Mouse (Mus musculus): ENCODE data around the gene Ccng1. TPM values are rescaled to one million over a fixed set of nuclear protein-coding genes. Genes with fewer than 3 reads are reported as not detected.

The Ccng1 gene
- polyA plus RNA-seq, 1 experiment, result 6.1 TPM

GRCm38 (mm10) chr11:40747716-40748115 is 7.4 kb downstream of the Ccng1 start:
- 62% methylated on average over 2 of the region's 2 CpGs for WGBS
- no peak for TF ChIP-seq CTCF (IDR thresholded peaks at IDR 0.05; ENCODE audit: extremely low read depth, insufficient read length, insufficient replicate concordance, low read depth, low read length)
- no peak for TF ChIP-seq POLR2A (IDR thresholded peaks at IDR 0.05; ENCODE audit: low read depth, low read length)
- Histone ChIP-seq H3K27ac (ENCODE audit: insufficient read depth, low read depth, low read length) (no peak overlapping the region), H3K36me3 (ENCODE audit: control insufficient read depth, insufficient read depth, low read length) (peaks cover 13% of the 10 kb centered on the region), H3K4me3 (ENCODE audit: low read depth, low read length) (no peak overlapping the region), H3K4me1 (ENCODE audit: control insufficient read depth, insufficient read depth, insufficient read length, low read length) (no peaks in the 10 kb centered on the region), H3K27me3 (ENCODE audit: control insufficient read depth, insufficient read depth, low read length) (no peaks in the 10 kb centered on the region)

DNA sequence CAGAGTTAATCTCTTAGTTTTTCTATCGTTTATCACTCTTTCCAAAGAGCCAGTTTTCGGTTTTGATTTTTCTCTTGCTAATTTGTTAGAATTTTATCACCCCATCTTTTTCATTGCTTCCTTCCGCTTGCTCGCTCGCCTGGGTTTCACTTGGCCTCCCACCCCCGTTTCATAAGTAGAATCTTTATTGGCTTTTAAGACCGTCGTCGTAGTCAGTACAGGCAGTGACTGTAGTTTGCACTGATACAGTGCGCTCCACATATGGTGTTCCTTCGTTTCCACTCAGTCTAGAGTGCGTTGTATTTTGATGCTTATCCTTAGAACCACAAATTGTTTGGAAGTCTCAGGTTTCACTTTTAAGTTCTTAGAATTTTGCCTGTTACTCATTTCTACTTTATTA is 8.8 kb downstream of the Ccng1 start:
- WGBS, result 91% methylated on average over 12 of the region's 12 CpGs
- H3K36me3 ChIP-seq (ENCODE audit: control insufficient read depth, insufficient read depth, low read length), result peaks cover 8% of the 10 kb centered on the region
- no peaks in the 10 kb centered on the region for H3K27me3 ChIP-seq (ENCODE audit: control insufficient read depth, insufficient read depth, low read length)
- no peak overlapping the region for H3K27ac ChIP-seq (ENCODE audit: insufficient read depth, low read depth, low read length)
- no peak overlapping the region for H3K4me3 ChIP-seq (ENCODE audit: low read depth, low read length)
- TF ChIP-seq CTCF (IDR thresholded peaks at IDR 0.05; ENCODE audit: extremely low read depth, insufficient read length, insufficient replicate concordance, low read depth, low read length) (no peak), POLR2A (IDR thresholded peaks at IDR 0.05; ENCODE audit: low read depth, low read length) (no peak)
- H3K4me1 ChIP-seq (ENCODE audit: control insufficient read depth, insufficient read depth, insufficient read length, low read length), result no peaks in the 10 kb centered on the region

GRCm38 (mm10) chr11:40744348-40744747 is 10.8 kb downstream of the Ccng1 start:
- 68% methylated on average over 3 of the region's 3 CpGs for WGBS
- no peak for TF ChIP-seq CTCF (IDR thresholded peaks at IDR 0.05; ENCODE audit: extremely low read depth, insufficient read length, insufficient replicate concordance, low read depth, low read length)
- TF ChIP-seq POLR2A (IDR thresholded peaks at IDR 0.05; ENCODE audit: low read depth, low read length), result no peak

DNA sequence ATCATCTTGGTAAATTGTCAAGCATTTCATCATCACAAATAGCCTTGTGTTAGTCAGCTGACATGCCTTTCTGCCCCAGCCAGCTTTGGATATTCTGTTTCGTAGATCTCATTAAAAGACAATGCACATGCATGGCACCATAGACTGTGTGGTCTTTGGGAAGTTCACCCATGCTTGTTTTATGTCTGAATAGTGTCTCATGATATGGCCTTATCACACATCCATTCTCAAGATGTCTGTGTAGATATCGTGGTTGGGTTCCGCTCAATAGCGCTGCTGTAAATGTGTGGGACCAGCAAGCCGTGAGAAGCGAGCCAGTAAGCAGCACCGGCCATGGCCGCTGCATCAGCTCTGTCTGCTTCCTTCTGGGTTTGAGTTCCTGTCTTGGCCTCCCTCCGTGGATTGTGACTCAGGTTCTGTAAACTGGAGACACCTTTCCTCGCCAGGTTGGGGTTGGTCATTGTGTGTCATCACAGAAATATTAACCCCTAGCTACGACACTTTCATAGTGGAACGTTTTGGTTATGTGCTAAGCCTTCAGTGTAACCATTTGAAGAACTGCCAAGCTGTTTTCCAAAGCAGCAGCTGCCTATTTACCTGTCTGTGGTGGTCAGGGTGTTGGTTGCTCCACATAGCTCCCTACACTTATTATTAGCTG is 13.4 kb downstream of the Ccng1 start:
- H3K27ac ChIP-seq (ENCODE audit: insufficient read depth, low read depth, low read length), result no peak overlapping the region
- no peak overlapping the region for H3K4me3 ChIP-seq (ENCODE audit: low read depth, low read length)
- no peaks in the 10 kb centered on the region for H3K4me1 ChIP-seq (ENCODE audit: control insufficient read depth, insufficient read depth, insufficient read length, low read length)
- H3K27me3 ChIP-seq (ENCODE audit: control insufficient read depth, insufficient read depth, low read length), result no peaks in the 10 kb centered on the region
- no peak for TF ChIP-seq CTCF (IDR thresholded peaks at IDR 0.05; ENCODE audit: extremely low read depth, insufficient read length, insufficient replicate concordance, low read depth, low read length)
- TF ChIP-seq POLR2A (IDR thresholded peaks at IDR 0.05; ENCODE audit: low read depth, low read length), result no peak
- WGBS, result 89% methylated on average over 12 of the region's 12 CpGs
- H3K36me3 ChIP-seq (ENCODE audit: control insufficient read depth, insufficient read depth, low read length), result peaks cover 28% of the 10 kb centered on the region

More at GRCm38 (mm10) chr11:40744348-40744747, 10.8 kb downstream of the Ccng1 start:
- Histone ChIP-seq H3K27ac (ENCODE audit: insufficient read depth, low read depth, low read length) (no peak overlapping the region), H3K27me3 (ENCODE audit: control insufficient read depth, insufficient read depth, low read length) (no peaks in the 10 kb centered on the region), H3K4me1 (ENCODE audit: control insufficient read depth, insufficient read depth, insufficient read length, low read length) (no peaks in the 10 kb centered on the region), H3K4me3 (ENCODE audit: low read depth, low read length) (no peak overlapping the region), H3K36me3 (ENCODE audit: control insufficient read depth, insufficient read depth, low read length) (peaks cover 10% of the 10 kb centered on the region)

GRCm38 (mm10) chr11:40737369-40737768 is 17.7 kb downstream of the Ccng1 start:
- H3K27ac ChIP-seq (ENCODE audit: insufficient read depth, low read depth, low read length), result no peak overlapping the region
- peaks cover 31% of the 10 kb centered on the region for H3K36me3 ChIP-seq (ENCODE audit: control insufficient read depth, insufficient read depth, low read length)
- H3K27me3 ChIP-seq (ENCODE audit: control insufficient read depth, insufficient read depth, low read length), result no peaks in the 10 kb centered on the region
- H3K4me1 ChIP-seq (ENCODE audit: control insufficient read depth, insufficient read depth, insufficient read length, low read length), result no peaks in the 10 kb centered on the region
- TF ChIP-seq POLR2A (IDR thresholded peaks at IDR 0.05; ENCODE audit: low read depth, low read length), result no peak
- no peak for TF ChIP-seq CTCF (IDR thresholded peaks at IDR 0.05; ENCODE audit: extremely low read depth, insufficient read length, insufficient replicate concordance, low read depth, low read length)
- 88% methylated on average over 3 of the region's 3 CpGs for WGBS
- no peak overlapping the region for H3K4me3 ChIP-seq (ENCODE audit: low read depth, low read length)

DNA sequence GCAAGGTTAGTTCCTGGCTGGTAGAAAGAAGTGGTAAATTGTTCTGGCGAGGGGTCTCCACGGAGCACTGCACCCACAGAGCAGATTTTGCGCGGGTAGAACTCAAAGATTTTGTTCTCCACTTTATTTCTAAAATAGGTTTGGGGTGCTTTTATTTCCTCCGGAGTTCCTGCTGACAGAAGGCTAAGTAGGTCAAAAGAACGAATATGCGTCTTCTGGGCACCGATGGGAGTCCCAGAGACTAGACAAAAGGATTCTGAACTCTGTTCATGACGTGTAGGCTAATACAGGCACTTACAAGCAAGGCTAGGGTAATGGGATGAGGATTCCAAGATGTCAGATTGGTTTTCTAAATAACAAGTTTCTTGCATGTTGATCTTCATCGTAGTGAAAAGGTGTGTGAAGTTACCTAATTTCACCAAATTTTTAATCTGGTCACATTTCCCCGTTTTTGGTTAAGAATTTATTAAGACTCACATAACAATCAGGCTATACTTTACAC is 20.8 kb downstream of the Ccng1 start:
- no peak for TF ChIP-seq CTCF (IDR thresholded peaks at IDR 0.05; ENCODE audit: extremely low read depth, insufficient read length, insufficient replicate concordance, low read depth, low read length)
- no peak for TF ChIP-seq POLR2A (IDR thresholded peaks at IDR 0.05; ENCODE audit: low read depth, low read length)
- WGBS, result 1% methylated on average over 11 of the region's 11 CpGs
- H3K27me3 ChIP-seq (ENCODE audit: control insufficient read depth, insufficient read depth, low read length), result no peaks in the 10 kb centered on the region
- H3K27ac ChIP-seq (ENCODE audit: insufficient read depth, low read depth, low read length), result no peak overlapping the region
- H3K4me3 ChIP-seq (ENCODE audit: low read depth, low read length), result peak overlapping the region; percentile 73
- peaks cover 22% of the 10 kb centered on the region for H3K36me3 ChIP-seq (ENCODE audit: control insufficient read depth, insufficient read depth, low read length)
- H3K4me1 ChIP-seq (ENCODE audit: control insufficient read depth, insufficient read depth, insufficient read length, low read length), result 0 out of 2 replicates have a peak, but pooled peaks cover 2% of the 10 kb centered on the region

DNA sequence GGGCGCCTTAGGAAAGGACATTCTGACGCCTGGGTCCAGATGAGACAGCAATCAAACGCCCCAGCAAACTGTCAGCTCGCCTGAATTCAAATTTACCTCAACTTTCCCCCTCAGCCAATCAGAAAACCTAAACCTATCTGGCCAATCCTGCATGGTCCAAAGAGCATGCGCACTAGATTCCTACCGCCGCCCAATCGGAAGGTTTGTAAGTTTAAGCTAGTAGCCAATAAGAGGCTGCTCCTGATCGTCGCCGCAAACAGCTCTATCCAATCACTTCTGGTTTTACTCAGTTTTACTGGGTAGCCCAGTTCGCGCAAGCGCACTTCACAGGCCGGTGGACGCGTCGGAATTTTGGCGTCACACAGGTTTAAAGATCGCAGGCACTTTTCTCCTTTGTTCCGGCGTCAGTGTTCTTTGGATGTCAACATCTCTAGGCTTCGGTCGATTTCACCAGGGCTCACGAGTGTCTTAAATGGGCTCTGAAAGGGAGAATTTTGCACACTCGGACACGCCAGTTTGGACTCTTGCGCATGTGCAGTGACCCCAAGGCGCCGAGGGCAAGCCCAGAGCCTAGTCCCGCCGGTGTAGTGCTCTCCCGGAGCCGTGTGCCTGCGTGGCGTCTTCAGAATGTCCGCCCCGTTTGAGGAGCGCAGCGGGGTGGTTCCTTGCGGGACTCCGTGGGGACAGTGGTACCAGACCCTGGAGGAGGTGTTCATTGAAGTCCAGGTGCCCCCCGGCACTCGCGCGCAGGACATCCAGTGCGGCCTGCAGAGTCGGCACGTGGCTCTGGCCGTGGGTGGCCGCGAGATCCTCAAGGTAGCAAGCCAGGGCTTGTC is 21.6 kb downstream of the Ccng1 start, which contains the start of the genes Hmmr and Nudcd2:
Hmmr (minus strand) TSS at position 84 of the 836 bp plus-strand sequence.
Nudcd2 (plus strand) TSS at position 329 of the 836 bp plus-strand sequence.
- Histone ChIP-seq H3K27me3 (ENCODE audit: control insufficient read depth, insufficient read depth, low read length) (no peaks in the 10 kb centered on the region), H3K4me3 (ENCODE audit: low read depth, low read length) (peak within 1 kb of the TSS; percentile 73), H3K36me3 (ENCODE audit: control insufficient read depth, insufficient read depth, low read length) (peaks cover 17% of the 10 kb centered on the region), H3K4me1 (ENCODE audit: control insufficient read depth, insufficient read depth, insufficient read length, low read length) (0 out of 2 replicates have a peak, but pooled peaks cover 2% of the 10 kb centered on the region), H3K27ac (ENCODE audit: insufficient read depth, low read depth, low read length) (peak within 1 kb of the TSS; percentile 30; the same call in 1 of the 2 replicates)
- WGBS, result under 1% methylated on average over 52 of the region's 52 CpGs
- TF ChIP-seq CTCF (IDR thresholded peaks at IDR 0.05; ENCODE audit: extremely low read depth, insufficient read length, insufficient replicate concordance, low read depth, low read length), result no peak
- TF ChIP-seq POLR2A (IDR thresholded peaks at IDR 0.05; ENCODE audit: low read depth, low read length), result no peak

All from small intestine, adult 2 months (tissue).